Mouse (Mus musculus) MEL (cell line): ENCODE measurements around the gene Ms4a6d. TPM values are rescaled to one million over a fixed set of nuclear protein-coding genes. Genes with fewer than 3 reads are reported as not detected.

Source experiments
- DNase-seq: peaks from one replicate; pipeline ENCODE4 v3.0.0; 2011; ENCODE audit warnings: low read depth, low spot score
- H3K27ac ChIP-seq: 2 replicates; pipeline ENCODE4 v1.5.1; 2012; ENCODE audit warnings: low read depth, mild to moderate bottlenecking, control low read depth, low read length, moderate library complexity; ENCODE audit not compliant: control insufficient read depth
- H3K27me3 ChIP-seq, 2 experiments: fragments of 150-350 bp in 1 of 2; sonication (generic) in 1 of 2; 2 replicates each; pipeline ENCODE4 v1.6.1; 2012; ENCODE audit warnings: low read length in 2 of 2, mild to moderate bottlenecking in 2 of 2, improper control_type of control experiment in 1 of 2, moderate library complexity in 1 of 2; ENCODE audit not compliant: insufficient read depth in 2 of 2, control insufficient read depth in 1 of 2
- H3K36me3 ChIP-seq, 2 experiments: 2 replicates each; pipeline ENCODE4 v1.6.1; 2012 to 2014; ENCODE audit warnings: low read length in 2 of 2, improper control_type of control experiment in 1 of 2, inconsistent platforms in 1 of 2, mild to moderate bottlenecking in 1 of 2; ENCODE audit not compliant: insufficient read depth in 2 of 2, control insufficient read depth in 1 of 2
- H3K4me1 ChIP-seq, 2 experiments: fragments of 150-350 bp in 1 of 2; sonication (generic) in 1 of 2; 2 replicates each; pipeline ENCODE4 v1.6.1; 2012; ENCODE audit warnings: low read length in 2 of 2, improper control_type of control experiment in 1 of 2, mild to moderate bottlenecking in 1 of 2; ENCODE audit not compliant: insufficient read depth in 2 of 2, control insufficient read depth in 1 of 2
- H3K4me3 ChIP-seq, 2 experiments: fragments of 150-350 bp in 1 of 2; sonication (generic) in 1 of 2; 2 replicates each; pipeline ENCODE4 v1.5.1; 2012; ENCODE audit warnings: low read depth in 2 of 2, low read length in 2 of 2, mild to moderate bottlenecking in 2 of 2, moderate library complexity in 2 of 2, control low read depth in 1 of 2, improper control_type of control experiment in 1 of 2; ENCODE audit not compliant: control insufficient read depth in 1 of 2, insufficient read depth in 1 of 2
- H3K79me2 ChIP-seq: 2 replicates; pipeline ENCODE4 v1.6.1; 2012; ENCODE audit warnings: mild to moderate bottlenecking, low read length, moderate library complexity; ENCODE audit not compliant: control insufficient read depth, poor library complexity, insufficient read depth
- H3K9ac ChIP-seq: 2 replicates; pipeline ENCODE4 v1.6.1; 2012; ENCODE audit warnings: low read depth, mild to moderate bottlenecking, control low read depth, low read length, moderate library complexity; ENCODE audit not compliant: control insufficient read depth, poor library complexity, severe bottlenecking
- H3K9me3 ChIP-seq: fragments of 150-350 bp; sonication (generic); replicated peaks from 2 replicates; pipeline ENCODE4 v1.6.1; 2012; ENCODE audit warnings: mild to moderate bottlenecking, low read length, improper control_type of control experiment, moderate library complexity; ENCODE audit not compliant: insufficient read depth
- BHLHE40 ChIP-seq: IDR thresholded peaks from 2 replicates; pipeline ENCODE4 v1.6.1; 2012; ENCODE audit warnings: low read depth, mild to moderate bottlenecking, inconsistent platforms, low read length, improper control_type of control experiment, borderline replicate concordance
- CHD1 ChIP-seq: IDR thresholded peaks from 2 replicates; pipeline ENCODE4 v1.6.1; 2012; ENCODE audit warnings: low read depth, mild to moderate bottlenecking, inconsistent platforms, low read length, improper control_type of control experiment
- CHD2 ChIP-seq: IDR thresholded peaks from 2 replicates; pipeline ENCODE4 v1.6.1; 2011; ENCODE audit warnings: low read length, improper control_type of control experiment
- CTCF ChIP-seq, 3 experiments: IDR thresholded peaks in 2 of 3; conservative IDR thresholded peaks in 1 of 3; 2 replicates each; pipeline ENCODE4 v1.5.1; 2011 to 2012; ENCODE audit warnings: low read length in 3 of 3, low read depth in 2 of 3, mild to moderate bottlenecking in 2 of 3, improper control_type of control experiment in 1 of 3, inconsistent platforms in 1 of 3, mixed read lengths in 1 of 3, moderate library complexity in 1 of 3; ENCODE audit not compliant: control insufficient read depth in 1 of 3, insufficient read depth in 1 of 3, poor library complexity in 1 of 3, severe bottlenecking in 1 of 3
- ELF1 ChIP-seq: IDR thresholded peaks from 2 replicates; pipeline ENCODE4 v1.6.1; 2014; ENCODE audit warnings: low read depth, mild to moderate bottlenecking, inconsistent platforms, low read length, improper control_type of control experiment, moderate library complexity
- EP300 ChIP-seq, 2 experiments: IDR thresholded peaks; 2 replicates each; pipeline ENCODE4 v1.6.1; 2011; ENCODE audit warnings: improper control_type of control experiment in 2 of 2, low read length in 2 of 2, low read depth in 1 of 2, mild to moderate bottlenecking in 1 of 2
- GABPA ChIP-seq: IDR thresholded peaks from 2 replicates; pipeline ENCODE4 v1.6.1; 2012; ENCODE audit warnings: low read depth, mild to moderate bottlenecking, inconsistent platforms, low read length, improper control_type of control experiment, moderate library complexity
- KAT2A ChIP-seq: conservative IDR thresholded peaks from 2 replicates; pipeline ENCODE4 v1.6.1; 2012; ENCODE audit warnings: low read depth, low read length, improper control_type of control experiment, inconsistent platforms
- MAFK ChIP-seq: IDR thresholded peaks from 2 replicates; pipeline ENCODE4 v1.6.1; 2011; ENCODE audit warnings: low read depth, mild to moderate bottlenecking, low read length, improper control_type of control experiment, borderline replicate concordance
- MAX ChIP-seq: IDR thresholded peaks from 2 replicates; pipeline ENCODE4 v1.6.1; 2011; ENCODE audit warnings: low read length, improper control_type of control experiment
- MAZ ChIP-seq: IDR thresholded peaks from 2 replicates; pipeline ENCODE4 v1.6.1; 2012; ENCODE audit warnings: low read depth, mild to moderate bottlenecking, inconsistent platforms, low read length, improper control_type of control experiment
- MXI1 ChIP-seq: IDR thresholded peaks from 2 replicates; pipeline ENCODE4 v1.6.1; 2011; ENCODE audit warnings: mild to moderate bottlenecking, low read depth, low read length, improper control_type of control experiment
- MYC ChIP-seq: IDR thresholded peaks from 2 replicates; pipeline ENCODE4 v1.6.1; 2011; ENCODE audit warnings: low read depth, mild to moderate bottlenecking, low read length, improper control_type of control experiment, moderate library complexity
- NELFE ChIP-seq: IDR thresholded peaks from 2 replicates; pipeline ENCODE4 v1.6.1; 2011; ENCODE audit warnings: low read depth, low read length, improper control_type of control experiment
- NRF1 ChIP-seq: IDR thresholded peaks from 2 replicates; pipeline ENCODE4 v1.6.1; 2014; ENCODE audit warnings: low read depth, mild to moderate bottlenecking, inconsistent platforms, low read length, improper control_type of control experiment, moderate library complexity; ENCODE audit not compliant: poor library complexity, insufficient read depth, severe bottlenecking
- POLR2AphosphoS2 ChIP-seq: IDR thresholded peaks from 2 replicates; pipeline ENCODE4 v1.6.1; 2011; ENCODE audit warnings: low read length, improper control_type of control experiment
- RCOR1 ChIP-seq: IDR thresholded peaks from 2 replicates; pipeline ENCODE4 v1.6.1; 2012; ENCODE audit warnings: low read depth, mild to moderate bottlenecking, inconsistent platforms, low read length, improper control_type of control experiment
- SIN3A ChIP-seq: IDR thresholded peaks from 2 replicates; pipeline ENCODE4 v1.6.1; 2012; ENCODE audit warnings: low read length, improper control_type of control experiment, inconsistent platforms
- TBP ChIP-seq: IDR thresholded peaks from 2 replicates; pipeline ENCODE4 v1.8.0; 2011; ENCODE audit warnings: low read depth, low read length, improper control_type of control experiment
- UBTF ChIP-seq: IDR thresholded peaks from 2 replicates; pipeline ENCODE4 v1.6.1; 2012; ENCODE audit warnings: low read depth, mild to moderate bottlenecking, inconsistent platforms, low read length, improper control_type of control experiment, moderate library complexity, borderline replicate concordance; ENCODE audit not compliant: insufficient read depth
- USF1 ChIP-seq: IDR thresholded peaks from 2 replicates; pipeline ENCODE4 v1.6.1; 2014; ENCODE audit warnings: low read depth, mild to moderate bottlenecking, inconsistent platforms, low read length, improper control_type of control experiment, moderate library complexity
- USF2 ChIP-seq, 2 experiments: IDR thresholded peaks; 2 replicates each; pipeline ENCODE4 v1.6.1; 2011 to 2012; ENCODE audit warnings: improper control_type of control experiment in 2 of 2, low read length in 2 of 2, borderline replicate concordance in 1 of 2, inconsistent platforms in 1 of 2, low read depth in 1 of 2, mild to moderate bottlenecking in 1 of 2; ENCODE audit not compliant: insufficient read depth in 1 of 2
- ZC3H11A ChIP-seq: IDR thresholded peaks from 2 replicates; pipeline ENCODE4 v1.6.1; 2012; ENCODE audit warnings: low read depth, mild to moderate bottlenecking, inconsistent platforms, low read length, improper control_type of control experiment
- polyA plus RNA-seq, 2 experiments: library from polyadenylated mRNA; stranded (reverse) in 1 of 2; unstranded in 1 of 2; fragments of >175 nt in 1 of 2; fragments of >200 nt in 1 of 2; gene quantifications; 2 replicates each; pipeline versions ENCODE4 v1.2.1 to v1.2.4; 2012; ENCODE audit warnings: low replicate concordance in 2 of 2, low read depth in 1 of 2; ENCODE audit not compliant: insufficient read length in 2 of 2, insufficient read depth in 1 of 2, missing spikeins in 1 of 2
- total RNA-seq: library from RNA; depleted of rRNA; stranded (reverse); fragments of 300-350 nt; gene quantifications from 2 replicates; pipeline ENCODE4 v1.2.3, GENCODE M21; 2012; rRNA removed

Gene Ms4a6d
- total RNA-seq, result not detected in 2 replicates
- polyA plus RNA-seq, result not detected

DNA sequence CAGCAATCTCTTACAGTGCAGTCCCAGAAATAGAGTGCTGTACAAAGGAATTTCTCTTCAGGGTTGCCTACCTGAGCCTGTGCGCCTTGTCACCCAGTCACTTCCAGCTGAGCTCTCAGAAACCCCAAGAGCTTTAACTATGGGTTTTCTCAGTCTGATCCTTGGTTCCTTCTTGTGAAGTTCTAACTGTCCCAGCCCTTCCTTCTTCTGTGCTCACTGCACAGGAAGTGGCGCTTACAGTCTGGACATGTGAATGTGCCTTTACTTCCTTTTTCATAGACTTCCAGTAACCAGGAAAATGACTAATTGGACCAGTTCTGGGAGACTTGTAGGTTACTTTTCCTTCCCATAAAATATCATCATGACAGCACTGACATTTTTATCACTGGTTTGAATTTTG, at the start of gene Ms4a6d:
Gene Ms4a6d, minus strand, starts transcription at position 247 of the 400 bp plus-strand sequence.
- no peaks in the 10 kb centered on the region for H3K36me3 ChIP-seq
- TF ChIP-seq CHD1 (no peak), UBTF (no peak), POLR2AphosphoS2 (no peak), MXI1 (no peak)
- no peak for DNase-seq
- no peaks in the 10 kb centered on the region; a peak in 1 of 4 replicates for H3K4me1 ChIP-seq
- no peak within 1 kb of the TSS for H3K27ac ChIP-seq
- H3K27me3 ChIP-seq, result peaks cover 0 to 10% of the 10 kb centered on the region in 2 experiments; a peak in 3 of 4 replicates
- no peak within 1 kb of the TSS for H3K4me3 ChIP-seq
- H3K9ac ChIP-seq, result no peak within 1 kb of the TSS
- no peaks in the 10 kb centered on the region for H3K9me3 ChIP-seq
- H3K79me2 ChIP-seq, result no peaks in the 10 kb centered on the region

DNA sequence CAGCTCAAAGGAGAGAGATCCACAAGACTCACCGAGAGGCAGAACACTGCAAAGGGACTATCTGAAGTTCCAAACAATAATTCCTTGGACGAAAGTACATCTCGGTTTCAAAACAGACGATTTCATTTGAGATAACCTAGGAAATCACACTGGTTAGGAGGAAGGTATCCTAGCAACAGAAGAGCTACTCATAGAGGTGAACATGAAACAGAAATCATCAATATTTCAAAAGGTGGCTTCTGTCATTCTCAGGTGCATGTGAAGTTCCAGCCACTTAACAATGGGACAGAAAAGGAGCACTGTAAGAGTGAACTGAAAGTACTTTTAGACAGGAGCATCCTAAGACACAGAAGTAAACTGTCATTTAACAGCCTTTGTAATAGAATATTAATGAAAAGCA, 44.9 kb upstream of the Ms4a6d start:
- TF ChIP-seq MAZ (no peak), CHD1 (no peak), USF1 (no peak), EP300 (IDR thresholded peaks at IDR 0.05; ENCODE audit: low read depth in 1 of 2, low read length in 2 of 2) (no peak), ELF1 (no peak), CHD2 (no peak), TBP (no peak), RCOR1 (no peak), NELFE (no peak), MAX (no peak)
- DNase-seq, result no peak
- Histone ChIP-seq H3K9me3 (no peaks in the 10 kb centered on the region), H3K27ac (no peak overlapping the region), H3K79me2 (no peaks in the 10 kb centered on the region), H3K4me3 (no peak overlapping the region), H3K4me1 (no peaks in the 10 kb centered on the region), H3K27me3 (peaks cover 4% of the 10 kb centered on the region in 2 experiments; a peak in 3 of 4 replicates), H3K9ac (no peak overlapping the region), H3K36me3 (no peaks in the 10 kb centered on the region)

DNA sequence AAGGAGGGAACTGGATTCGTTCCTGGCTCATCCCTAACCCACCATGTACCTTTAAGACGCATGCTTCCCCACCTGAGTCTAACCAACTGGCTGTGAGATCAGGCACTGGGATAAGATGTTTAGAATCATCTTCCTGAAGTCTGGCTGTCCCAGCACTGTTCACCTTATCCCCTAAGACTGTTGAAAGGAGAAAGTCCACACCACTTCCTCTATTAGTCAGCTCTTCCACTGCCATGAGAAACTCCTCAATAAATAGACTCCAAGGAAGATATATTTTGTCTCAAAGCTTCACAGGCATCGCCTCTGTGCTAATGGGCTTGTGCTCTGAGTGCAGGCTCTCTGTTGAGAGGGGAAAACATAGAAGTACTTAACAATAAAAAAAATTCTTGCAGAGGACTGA, 41.5 kb upstream of the Ms4a6d start:
- no peak overlapping the region for H3K27ac ChIP-seq
- no peaks in the 10 kb centered on the region for H3K9me3 ChIP-seq
- no peak overlapping the region for H3K9ac ChIP-seq
- TF ChIP-seq CHD2, result no peak
- no peak for TF ChIP-seq GABPA
- no peak for TF ChIP-seq USF2 (IDR thresholded peaks at IDR 0.05; ENCODE audit: borderline replicate concordance in 1 of 2, insufficient read depth in 1 of 2, low read depth in 1 of 2, low read length in 2 of 2)
- TF ChIP-seq ZC3H11A, result no peak
- no peak for TF ChIP-seq MAX
- no peak for TF ChIP-seq KAT2A
- TF ChIP-seq MYC, result no peak
- TF ChIP-seq UBTF, result no peak
- TF ChIP-seq CTCF (IDR thresholded peaks at IDR 0.05 in 2 of 3, conservative IDR thresholded peaks at IDR 0.05 in 1 of 3; ENCODE audit: control insufficient read depth in 1 of 3, insufficient read depth in 1 of 3, low read depth in 2 of 3, low read length in 3 of 3, poor library complexity in 1 of 3, severe bottlenecking in 1 of 3), result no peak
- TF ChIP-seq SIN3A, result no peak
- TF ChIP-seq MAFK, result no peak
- no peak for TF ChIP-seq NRF1
- no peak for TF ChIP-seq BHLHE40
- no peak for TF ChIP-seq ELF1
- DNase-seq, result no peak
- peaks cover 2% of the 10 kb centered on the region in 2 experiments; a peak in 1 of 4 replicates for H3K27me3 ChIP-seq
- H3K4me1 ChIP-seq, result no peaks in the 10 kb centered on the region
- H3K36me3 ChIP-seq, result no peaks in the 10 kb centered on the region
- no peaks in the 10 kb centered on the region for H3K79me2 ChIP-seq
- no peak overlapping the region for H3K4me3 ChIP-seq
